Mouse (Mus musculus) G1E (cell line): ENCODE results near the gene Pef1. TPM values are rescaled to one million over a fixed set of nuclear protein-coding genes. Genes with fewer than 3 reads are reported as not detected.

ENCODE experiments used
- ATAC-seq: 2 replicates; pipeline ENCODE4 v1.8.0; 2016; ENCODE audit warnings: mild to moderate bottlenecking; ENCODE audit not compliant: insufficient number of reproducible peaks, poor library complexity, low FRiP score, severe bottlenecking; ENCODE audit errors: extremely low read depth
- DNase-seq: peaks from one replicate; pipeline ENCODE4 v3.0.0; 2012; ENCODE audit warnings: low spot score
- H3K27me3 ChIP-seq: 2 replicates; pipeline ENCODE4 v1.6.1; 2012; ENCODE audit warnings: mild to moderate bottlenecking, low read length, inconsistent platforms; ENCODE audit not compliant: insufficient read depth
- H3K36me3 ChIP-seq: replicated peaks from 2 replicates; pipeline ENCODE3; 2012; ENCODE audit warnings: mild to moderate bottlenecking, inconsistent platforms
- H3K4me1 ChIP-seq: 2 replicates; pipeline ENCODE4 v1.6.1; 2012; ENCODE audit warnings: low read depth, low read length, inconsistent platforms, mixed read lengths; ENCODE audit not compliant: insufficient read depth
- H3K4me3 ChIP-seq: 2 replicates; pipeline ENCODE4 v1.5.1; 2012; ENCODE audit warnings: low read depth, mild to moderate bottlenecking, inconsistent platforms, low read length, moderate library complexity, mixed read lengths
- H3K9me3 ChIP-seq: replicated peaks from 2 replicates; pipeline ENCODE4 v1.6.1; 2012; ENCODE audit warnings: inconsistent platforms
- CTCF ChIP-seq: IDR thresholded peaks from 2 replicates; pipeline ENCODE4 v1.5.1; 2012; ENCODE audit warnings: low read depth, low read length, inconsistent platforms, mixed read lengths
- GATA1 ChIP-seq: IDR thresholded peaks from 2 replicates; pipeline ENCODE4 v1.6.1; 2012; ENCODE audit warnings: borderline replicate concordance, low read length, inconsistent platforms, mixed read lengths
- GATA2 ChIP-seq: IDR thresholded peaks from 2 replicates; pipeline ENCODE4 v1.6.1; 2012; ENCODE audit warnings: low read depth, low read length, inconsistent platforms, borderline replicate concordance
- POLR2AphosphoS5 ChIP-seq: IDR thresholded peaks from 2 replicates; pipeline ENCODE4 v1.6.1; 2012; ENCODE audit warnings: low read depth, low read length, inconsistent platforms; ENCODE audit not compliant: insufficient replicate concordance
- TAL1 ChIP-seq: conservative IDR thresholded peaks from 2 replicates; pipeline ENCODE4 v1.6.1; 2012; ENCODE audit warnings: low read depth, low read length, inconsistent platforms, mixed read lengths
- polyA plus RNA-seq: library from polyadenylated mRNA; stranded (reverse); fragments of >175 nt; gene quantifications from 2 replicates; pipeline ENCODE4 v1.2.3, GENCODE M21; 2012
- total RNA-seq, 2 experiments: library from RNA; stranded (forward) in 1 of 2; stranded (reverse) in 1 of 2; fragments of 200-1000 nt in 1 of 2; fragments of >200 nt in 1 of 2; fragmentation: Nextera tagmentation in 1 of 2; gene quantifications; 2 replicates each; pipeline ENCODE4 v1.2.3; 2014 to 2017

The Pef1 gene
- total and polyA plus RNA-seq, 3 experiments, result 20.9 to 84.6 (median 24.8) TPM

- no peaks in the 10 kb centered on the region for H3K36me3 ChIP-seq
- H3K9me3 ChIP-seq, result no peaks in the 10 kb centered on the region
- no peak for TF ChIP-seq CTCF
- no peak for TF ChIP-seq GATA1
- no peak for TF ChIP-seq TAL1
- TF ChIP-seq GATA2, result no peak
- TF ChIP-seq POLR2AphosphoS5, result no peak
- DNase-seq (no peak), ATAC-seq (no peak)
- peaks cover 64% of the 10 kb centered on the region for H3K27me3 ChIP-seq
- H3K4me1 ChIP-seq, result peaks cover 2% of the 10 kb centered on the region
- H3K4me3 ChIP-seq, result no peak overlapping the region
Observed at GRCm38 (mm10) chr4:130085246-130085820, 17.0 kb upstream of the Pef1 start.

GRCm38 (mm10) chr4:130087293-130087692, 15.1 kb upstream of the Pef1 start:
- ATAC-seq (0 out of 2 replicates have a peak, but pooled peaks have one; percentile 34), DNase-seq (peak; percentile 78)
- Histone ChIP-seq H3K4me3 (no peak overlapping the region), H3K36me3 (no peaks in the 10 kb centered on the region), H3K4me1 (peaks cover 2% of the 10 kb centered on the region), H3K9me3 (no peaks in the 10 kb centered on the region), H3K27me3 (peaks cover 67% of the 10 kb centered on the region)
- TF ChIP-seq CTCF (peak; percentile 100), POLR2AphosphoS5 (no peak)

GRCm38 (mm10) chr4:130095137-130095536, 7.2 kb upstream of the Pef1 start:
- no peak for ATAC-seq
- Histone ChIP-seq H3K9me3 (no peaks in the 10 kb centered on the region), H3K27me3 (peaks cover 76% of the 10 kb centered on the region), H3K4me1 (peaks cover 3% of the 10 kb centered on the region; the same call in 1 of the 2 replicates), H3K4me3 (no peak overlapping the region), H3K36me3 (no peaks in the 10 kb centered on the region)
- DNase-seq, result no peak
- no peak for TF ChIP-seq GATA2
- TF ChIP-seq TAL1, result no peak
- no peak for TF ChIP-seq POLR2AphosphoS5
- no peak for TF ChIP-seq CTCF
- no peak for TF ChIP-seq GATA1

GRCm38 (mm10) chr4:130101183-130101582, 1.2 kb upstream of the Pef1 start:
- Histone ChIP-seq H3K9me3 (peaks cover 3% of the 10 kb centered on the region), H3K4me3 (no peak overlapping the region), H3K4me1 (peaks cover 21% of the 10 kb centered on the region), H3K27me3 (peaks cover 35% of the 10 kb centered on the region), H3K36me3 (no peaks in the 10 kb centered on the region)
- TF ChIP-seq GATA1 (no peak), TAL1 (no peak), POLR2AphosphoS5 (no peak), GATA2 (no peak), CTCF (no peak)
- no peak for ATAC-seq
- no peak for DNase-seq

- ATAC-seq (no peak), DNase-seq (no peak)
- peaks cover 18% of the 10 kb centered on the region; the same call in 1 of the 2 replicates for H3K27me3 ChIP-seq
- H3K36me3 ChIP-seq, result no peaks in the 10 kb centered on the region
- H3K4me3 ChIP-seq, result no peak overlapping the region
- H3K4me1 ChIP-seq, result peaks cover 29% of the 10 kb centered on the region
- TF ChIP-seq POLR2AphosphoS5, result no peak
- TF ChIP-seq GATA2, result no peak
- no peak for TF ChIP-seq CTCF
- no peak for TF ChIP-seq GATA1
- no peak for TF ChIP-seq TAL1
- H3K9me3 ChIP-seq, result peaks cover 3% of the 10 kb centered on the region
Observed at GRCm38 (mm10) chr4:130103632-130104031, 1.3 kb downstream of the Pef1 start.

- H3K9me3 ChIP-seq, result peaks cover 3% of the 10 kb centered on the region
- peaks cover 11% of the 10 kb centered on the region; the same call in 1 of the 2 replicates for H3K27me3 ChIP-seq
- no peak overlapping the region; the same call in 1 of the 2 replicates for H3K4me3 ChIP-seq
- TF ChIP-seq TAL1 (no peak), CTCF (no peak), GATA1 (no peak), GATA2 (no peak), POLR2AphosphoS5 (no peak)
- ATAC-seq, result no peak
- peaks cover 1% of the 10 kb centered on the region for H3K36me3 ChIP-seq
- H3K4me1 ChIP-seq, result peaks cover 39% of the 10 kb centered on the region
- DNase-seq, result no peak
Observed at GRCm38 (mm10) chr4:130104584-130104983, 2.2 kb downstream of the Pef1 start.

- Histone ChIP-seq H3K36me3 (peaks cover 22% of the 10 kb centered on the region), H3K4me1 (peaks cover 62% of the 10 kb centered on the region), H3K9me3 (peaks cover 3% of the 10 kb centered on the region), H3K4me3 (peak overlapping the region; percentile 74), H3K27me3 (no peaks in the 10 kb centered on the region)
- ATAC-seq (peak; percentile 54), DNase-seq (no peak)
- TF ChIP-seq GATA2 (no peak), GATA1 (no peak), TAL1 (no peak), POLR2AphosphoS5 (no peak), CTCF (no peak)
Observed at GRCm38 (mm10) chr4:130107065-130107443, 4.7 kb downstream of the Pef1 start.
